Mouse (Mus musculus) forebrain, postnatal 0 days (tissue): ENCODE data around the gene Ift22. TPM values are rescaled to one million over a fixed set of nuclear protein-coding genes. Genes with fewer than 3 reads are reported as not detected.

Experiments
- ATAC-seq: fragments of 200-750 bp; cut with Nextera tagmentation; 2 replicates; pipeline ENCODE4 v1.8.0; 2017; ENCODE audit warnings: mild to moderate bottlenecking, moderate library complexity
- DNase-seq: peaks from one replicate; pipeline ENCODE4 v3.0.0-alpha.2; 2015
- H3K27ac ChIP-seq: fragments of 300-500 bp; sonication (generic); 2 replicates; pipeline ENCODE4 v1.5.1; 2014; ENCODE audit warnings: low read depth, mild to moderate bottlenecking, antibody characterized with exemption, low read length, moderate library complexity, mixed read lengths
- H3K27me3 ChIP-seq: fragments of 300-500 bp; sonication (generic); 2 replicates; pipeline ENCODE4 v1.6.1; 2014; ENCODE audit warnings: mild to moderate bottlenecking, low read length, mixed read lengths; ENCODE audit not compliant: insufficient read depth
- H3K36me3 ChIP-seq: fragments of 300-500 bp; sonication (generic); 2 replicates; pipeline ENCODE4 v1.6.1; 2014; ENCODE audit warnings: mild to moderate bottlenecking, moderate library complexity; ENCODE audit not compliant: insufficient read depth
- H3K4me1 ChIP-seq: fragments of 300-500 bp; sonication (generic); 2 replicates; pipeline ENCODE4 v1.6.1; 2014; ENCODE audit warnings: antibody characterized with exemption; ENCODE audit not compliant: insufficient read depth
- H3K4me2 ChIP-seq: fragments of 300-500 bp; sonication (generic); 2 replicates; pipeline ENCODE4 v1.6.1; 2014; ENCODE audit warnings: low read depth, mild to moderate bottlenecking, moderate library complexity
- H3K4me3 ChIP-seq: fragments of 300-500 bp; sonication (generic); 2 replicates; pipeline ENCODE4 v1.5.1; 2014; ENCODE audit warnings: low read depth, low read length, mixed read lengths
- H3K9ac ChIP-seq: fragments of 300-500 bp; sonication (generic); 2 replicates; pipeline ENCODE4 v1.6.1; 2014; ENCODE audit warnings: mild to moderate bottlenecking
- H3K9me3 ChIP-seq: fragments of 300-500 bp; sonication (generic); 2 replicates; pipeline ENCODE4 v1.6.1; 2016; ENCODE audit warnings: low read length
- CTCF ChIP-seq: sonication (generic); IDR thresholded peaks from 2 replicates; pipeline ENCODE4 v1.5.1; 2016; ENCODE audit warnings: antibody characterized with exemption, control low read depth, low read depth
- WGBS: fragments of 180-500 bp; shearing (Covaris S2); extraction: QIAGEN DNeasy Blood & Tissue Kit; methylation state at CpG from one replicate; pipeline ENCODE4 v1.1.7; 2014; 5-methylcytosine and 5-hydroxymethylcytosine counted together
- polyA plus RNA-seq: library from polyadenylated mRNA; unstranded; fragments of >200 nt; fragmentation: Nextera tagmentation; extraction: Ambion mirVana; gene quantifications from 2 replicates; pipeline ENCODE4 v1.2.1, GENCODE M21; 2015
- total RNA-seq: library from RNA; depleted of rRNA; stranded (reverse); fragments of >200 nt; gene quantifications from 2 replicates; pipeline ENCODE4 v1.2.3, GENCODE M21; 2014; rRNA removed

Gene Ift22
- total and polyA plus RNA-seq, 2 experiments from 2014 or later, result 35.9 to 134 TPM

- WGBS, result 72% methylated on average over 8 of the region's 8 CpGs
These were observed 55.1 kb downstream of the Ift22 start for GRCm38 (mm10) chr5:136962966-136963540.

More at GRCm38 (mm10) chr5:136962966-136963540, 55.1 kb downstream of the Ift22 start:
- peak overlapping the region; percentile 72 for H3K9ac ChIP-seq
- H3K4me1 ChIP-seq, result peaks cover 8% of the 10 kb centered on the region; the same call in 1 of the 2 replicates
- DNase-seq (no peak), ATAC-seq (no peak)
- no peaks in the 10 kb centered on the region for H3K9me3 ChIP-seq
- H3K27me3 ChIP-seq, result no peaks in the 10 kb centered on the region
- peak overlapping the region; percentile 80 for H3K4me2 ChIP-seq
- H3K27ac ChIP-seq, result peak overlapping the region; percentile 90; the same call in 1 of the 2 replicates
- no peak for TF ChIP-seq CTCF
- peaks cover 45% of the 10 kb centered on the region for H3K36me3 ChIP-seq
- H3K4me3 ChIP-seq, result peak overlapping the region; percentile 70

Other genes starting within 250 kb of the Ift22 start
- not detected in 2 replicates for gene Myl10, start 215.0 kb upstream of the Ift22 start, total RNA-seq
- not detected in 2 replicates for gene Myl10, start 215.0 kb upstream of the Ift22 start, polyA plus RNA-seq
- 39.9 and 43.7 TPM in 2 replicates for gene Col26a1, start 24.9 kb upstream of the Ift22 start, total RNA-seq
- 24.3 and 27.1 TPM in 2 replicates for gene Col26a1, start 24.9 kb upstream of the Ift22 start, polyA plus RNA-seq
- gene Fis1, start 45.1 kb downstream of the Ift22 start, total RNA-seq, result 221 and 299 TPM in 2 replicates
- gene Fis1, start 45.1 kb downstream of the Ift22 start, polyA plus RNA-seq, result 377 and 441 TPM in 2 replicates
- gene Cldn15, start 58.5 kb downstream of the Ift22 start, total RNA-seq, result 0.33 and 0.38 TPM in 2 replicates
- 0.13 and 0.15 TPM in 2 replicates for gene Cldn15, start 58.5 kb downstream of the Ift22 start, polyA plus RNA-seq
- 46.6 and 55.2 TPM in 2 replicates for gene Plod3, start 78.9 kb downstream of the Ift22 start, total RNA-seq
- gene Plod3, start 78.9 kb downstream of the Ift22 start, polyA plus RNA-seq, result 18.2 and 21.7 TPM in 2 replicates
- 66.1 and 96.9 TPM in 2 replicates for gene Znhit1, start 79.9 kb downstream of the Ift22 start, total RNA-seq
- gene Znhit1, start 79.9 kb downstream of the Ift22 start, polyA plus RNA-seq, result 176 and 201 TPM in 2 replicates
- gene Vgf, start 118.2 kb downstream of the Ift22 start, total RNA-seq, result 82.7 and 116 TPM in 2 replicates
- gene Vgf, start 118.2 kb downstream of the Ift22 start, polyA plus RNA-seq, result 26.7 and 40.0 TPM in 2 replicates
- 105 and 144 TPM in 2 replicates for gene Ap1s1, start 138.0 kb downstream of the Ift22 start, total RNA-seq
- 335 and 346 TPM in 2 replicates for gene Ap1s1, start 138.0 kb downstream of the Ift22 start, polyA plus RNA-seq
- gene Serpine1, start 164.1 kb downstream of the Ift22 start, total RNA-seq, result 1.2 and 3.1 TPM in 2 replicates
- gene Serpine1, start 164.1 kb downstream of the Ift22 start, polyA plus RNA-seq, result 0.06 and 0.28 TPM in 2 replicates
- gene Trim56, start 208.1 kb downstream of the Ift22 start, total RNA-seq, result 4.0 and 5.7 TPM in 2 replicates
- gene Trim56, start 208.1 kb downstream of the Ift22 start, polyA plus RNA-seq, result 1.1 and 2.3 TPM in 2 replicates
- gene Muc3, start 241.2 kb downstream of the Ift22 start, total RNA-seq, result not detected in 2 replicates
- gene Muc3, start 241.2 kb downstream of the Ift22 start, polyA plus RNA-seq, result not detected in 2 replicates